Mouse (Mus musculus) myocyte (in vitro differentiated cells): ENCODE measurements around the gene Ciart.

Experiments
- CEBPB ChIP-seq: IDR thresholded peaks from 2 replicates; pipeline ENCODE4 v1.6.1; 2011; ENCODE audit warnings: mild to moderate bottlenecking, moderate library complexity; ENCODE audit not compliant: poor library complexity, insufficient read depth, severe bottlenecking
- E2F4 ChIP-seq: IDR thresholded peaks from one replicate; pipeline ENCODE4 v1.6.1; 2011; ENCODE audit warnings: mild to moderate bottlenecking, control low read depth, moderate library complexity; ENCODE audit not compliant: insufficient read depth
- MYOD1 ChIP-seq, 3 experiments: IDR thresholded peaks; one replicate each; pipeline ENCODE4 v1.6.1; 2011; ENCODE audit warnings: control low read depth in 2 of 3, low read depth in 2 of 3, mild to moderate bottlenecking in 2 of 3, moderate library complexity in 1 of 3; ENCODE audit not compliant: insufficient read length in 2 of 3, control insufficient read depth in 1 of 3
- MYOG ChIP-seq, 3 experiments: IDR thresholded peaks; one replicate each; pipeline ENCODE4 v1.6.1; 2011; ENCODE audit warnings: control low read depth in 2 of 3, low read depth in 2 of 3, mild to moderate bottlenecking in 2 of 3; ENCODE audit not compliant: insufficient read length in 2 of 3, control insufficient read depth in 1 of 3, insufficient read depth in 1 of 3
- POLR2A ChIP-seq: IDR thresholded peaks from one replicate; pipeline ENCODE4 v1.6.1; 2011; ENCODE audit warnings: low read depth, mild to moderate bottlenecking, control low read depth, moderate library complexity; ENCODE audit not compliant: insufficient read length
- POLR2AphosphoS2 ChIP-seq: IDR thresholded peaks from one replicate; pipeline ENCODE4 v1.6.1; 2011; ENCODE audit warnings: low read depth, control low read depth; ENCODE audit not compliant: insufficient read length
- TCF12 ChIP-seq: IDR thresholded peaks from one replicate; pipeline ENCODE4 v1.6.1; 2011; ENCODE audit warnings: mild to moderate bottlenecking, control low read depth; ENCODE audit not compliant: poor library complexity, insufficient read depth, severe bottlenecking
- TCF3 ChIP-seq: IDR thresholded peaks from one replicate; pipeline ENCODE4 v1.6.1; 2011; ENCODE audit warnings: low read depth, control low read depth; ENCODE audit not compliant: insufficient read length

- no peak for TF ChIP-seq POLR2A
- no peak for TF ChIP-seq TCF12
- no peak for TF ChIP-seq E2F4
- TF ChIP-seq MYOG (IDR thresholded peaks at IDR 0.05; ENCODE audit: control insufficient read depth in 1 of 3, insufficient read depth in 1 of 3, insufficient read length in 2 of 3, low read depth in 2 of 3): no peak
- TF ChIP-seq CEBPB: no peak
- no peak for TF ChIP-seq MYOD1 (IDR thresholded peaks at IDR 0.05; ENCODE audit: control insufficient read depth in 1 of 3, insufficient read length in 2 of 3, low read depth in 2 of 3)
- no peak for TF ChIP-seq TCF3
- TF ChIP-seq POLR2AphosphoS2: no peak
Observed at GRCm38 (mm10) chr3:95902373-95902625, 20.2 kb upstream of the Ciart start.
